Mouse (Mus musculus) liver, adult 2 months (tissue): ENCODE measurements at regions not wholly inside any gene's neighbourhood (a gene's known extent, or its start where the extent isn't known, plus 50 kb on each side); places are given as distances from the start of the nearest gene placed in this dataset.

ENCODE experiments used
- CTCF ChIP-seq: fragments of 200-500 bp; IDR thresholded peaks from 2 replicates; pipeline ENCODE4 v1.5.1; 2011; ENCODE audit warnings: low read depth, low read length, control low read depth
- POLR2A ChIP-seq: fragments of 200-500 bp; IDR thresholded peaks from 2 replicates; pipeline ENCODE4 v1.6.1; 2011; ENCODE audit warnings: low read length, control low read depth; ENCODE audit not compliant: insufficient read depth; ENCODE audit errors: extremely low read depth

- no peak for TF ChIP-seq CTCF
- TF ChIP-seq POLR2A, result no peak
Measured at GRCm38 (mm10) chr2:131717561-131717960, 142.0 kb downstream of the Erv3 start.
